Mouse (Mus musculus) 3T3-L1 (cell line): ENCODE measurements at regions not wholly inside any gene's neighbourhood (a gene's known extent, or its start where the extent isn't known, plus 50 kb on each side); places are given as distances from the start of the nearest gene placed in this dataset.

Source experiments
- DNase-seq: peaks from one replicate; pipeline ENCODE4 v3.0.0-alpha.2; 2015; ENCODE audit warnings: low read depth, low spot score

GRCm38 (mm10) chr4:71226653-71227052 lies 531.1 kb downstream of the Gm11232 start:
- DNase-seq: no peak

- DNase-seq: no peak
Measured at GRCm38 (mm10) chr4:71218060-71218459, 539.7 kb downstream of the Gm11232 start.

- no peak for DNase-seq
Measured at GRCm38 (mm10) chr4:71187801-71188200, 570.0 kb downstream of the Gm11232 start.

- no peak for DNase-seq
Measured at GRCm38 (mm10) chr4:71177661-71178060, 580.1 kb downstream of the Gm11232 start.

- no peak for DNase-seq
Measured at GRCm38 (mm10) chr4:71165802-71166201, 592.0 kb downstream of the Gm11232 start.

GRCm38 (mm10) chr4:71131670-71132317 lies 597.0 kb upstream of the Megf9 start:
- no peak for DNase-seq

GRCm38 (mm10) chr4:71130946-71131669 lies 596.3 kb upstream of the Megf9 start:
- no peak for DNase-seq

GRCm38 (mm10) chr4:71129306-71129705 lies 594.5 kb upstream of the Megf9 start:
- DNase-seq: no peak
